Mouse (Mus musculus): ENCODE results near the gene Tepp. TPM values are rescaled to one million over a fixed set of nuclear protein-coding genes. Genes with fewer than 3 reads are reported as not detected.

Tepp gene
- total and polyA plus RNA-seq, 2 experiments from 2014 or later = 1.2 to 1.8 TPM

- H3K9me3 ChIP-seq (ENCODE audit: low read length) = no peaks in the 10 kb centered on the region
- H3K4me2 ChIP-seq (ENCODE audit: low read depth) = no peak overlapping the region
- H3K36me3 ChIP-seq (ENCODE audit: insufficient read depth) = no peaks in the 10 kb centered on the region
- H3K9ac ChIP-seq = no peak overlapping the region
- WGBS = 87% methylated on average over 2 of the region's 2 CpGs
- no peaks in the 10 kb centered on the region for H3K27me3 ChIP-seq (ENCODE audit: insufficient read depth, low read length)
- H3K4me1 ChIP-seq (ENCODE audit: insufficient read depth) = peaks cover 3% of the 10 kb centered on the region
- no peak for TF ChIP-seq CTCF (IDR thresholded peaks at IDR 0.05; ENCODE audit: low read depth)
- ATAC-seq (no peak), DNase-seq (no peak)
- no peak overlapping the region for H3K4me3 ChIP-seq (ENCODE audit: low read depth, low read length)
- no peak overlapping the region for H3K27ac ChIP-seq (ENCODE audit: low read depth, low read length)
Measured at GRCm38 (mm10) chr8:95314707-95315106, 4.3 kb downstream of the Tepp start.

GRCm38 (mm10) chr8:95315350-95315749, 5.0 kb downstream of the Tepp start:
- DNase-seq (no peak), ATAC-seq (no peak)
- H3K4me1 ChIP-seq (ENCODE audit: insufficient read depth) = peaks cover 3% of the 10 kb centered on the region
- 88% methylated on average over 1 of the region's 1 CpGs for WGBS
- H3K9me3 ChIP-seq (ENCODE audit: low read length) = no peaks in the 10 kb centered on the region
- H3K27me3 ChIP-seq (ENCODE audit: insufficient read depth, low read length) = no peaks in the 10 kb centered on the region
- no peak overlapping the region for H3K4me2 ChIP-seq (ENCODE audit: low read depth)
- no peak for TF ChIP-seq CTCF (IDR thresholded peaks at IDR 0.05; ENCODE audit: low read depth)
- H3K36me3 ChIP-seq (ENCODE audit: insufficient read depth) = no peaks in the 10 kb centered on the region
- no peak overlapping the region for H3K9ac ChIP-seq
- no peak overlapping the region for H3K4me3 ChIP-seq (ENCODE audit: low read depth, low read length)
- H3K27ac ChIP-seq (ENCODE audit: low read depth, low read length) = no peak overlapping the region

GRCm38 (mm10) chr8:95320224-95321139, 10.1 kb downstream of the Tepp start:
- peak overlapping the region; percentile 78 for H3K4me2 ChIP-seq (ENCODE audit: low read depth)
- ATAC-seq (peak; percentile 75), DNase-seq (peak; percentile 65)
- H3K36me3 ChIP-seq (ENCODE audit: insufficient read depth) = peaks cover 8% of the 10 kb centered on the region; the same call in 1 of the 2 replicates
- TF ChIP-seq CTCF (IDR thresholded peaks at IDR 0.05; ENCODE audit: low read depth) = peak; percentile 44
- H3K27me3 ChIP-seq (ENCODE audit: insufficient read depth, low read length) = no peaks in the 10 kb centered on the region
- WGBS = 3% methylated on average over 41 of the region's 41 CpGs
- no peak overlapping the region for H3K27ac ChIP-seq (ENCODE audit: low read depth, low read length)
- H3K9ac ChIP-seq = peak overlapping the region; percentile 56
- H3K4me1 ChIP-seq (ENCODE audit: insufficient read depth) = peaks cover 5% of the 10 kb centered on the region; the same call in 1 of the 2 replicates
- H3K9me3 ChIP-seq (ENCODE audit: low read length) = no peaks in the 10 kb centered on the region
- peak overlapping the region; percentile 39 for H3K4me3 ChIP-seq (ENCODE audit: low read depth, low read length)

GRCm38 (mm10) chr8:95323201-95323600, 12.8 kb downstream of the Tepp start:
- no peak overlapping the region for H3K27ac ChIP-seq (ENCODE audit: low read depth, low read length)
- TF ChIP-seq CTCF (IDR thresholded peaks at IDR 0.05; ENCODE audit: low read depth) = no peak
- ATAC-seq (no peak), DNase-seq (no peak)
- H3K9ac ChIP-seq = no peak overlapping the region
- peaks cover 5% of the 10 kb centered on the region; the same call in 1 of the 2 replicates for H3K4me1 ChIP-seq (ENCODE audit: insufficient read depth)
- H3K9me3 ChIP-seq (ENCODE audit: low read length) = no peaks in the 10 kb centered on the region
- no peak overlapping the region for H3K4me3 ChIP-seq (ENCODE audit: low read depth, low read length)
- H3K4me2 ChIP-seq (ENCODE audit: low read depth) = no peak overlapping the region
- H3K27me3 ChIP-seq (ENCODE audit: insufficient read depth, low read length) = no peaks in the 10 kb centered on the region
- WGBS = 83% methylated on average over 3 of the region's 3 CpGs
- H3K36me3 ChIP-seq (ENCODE audit: insufficient read depth) = peaks cover 34% of the 10 kb centered on the region

GRCm38 (mm10) chr8:95324646-95325045, 14.3 kb downstream of the Tepp start:
- Histone ChIP-seq H3K27me3 (ENCODE audit: insufficient read depth, low read length) (no peaks in the 10 kb centered on the region), H3K4me2 (ENCODE audit: low read depth) (no peak overlapping the region), H3K4me1 (ENCODE audit: insufficient read depth) (peaks cover 5% of the 10 kb centered on the region; the same call in 1 of the 2 replicates), H3K36me3 (ENCODE audit: insufficient read depth) (peaks cover 48% of the 10 kb centered on the region), H3K4me3 (ENCODE audit: low read depth, low read length) (no peak overlapping the region), H3K27ac (ENCODE audit: low read depth, low read length) (no peak overlapping the region), H3K9ac (no peak overlapping the region), H3K9me3 (ENCODE audit: low read length) (no peaks in the 10 kb centered on the region)
- no peak for TF ChIP-seq CTCF (IDR thresholded peaks at IDR 0.05; ENCODE audit: low read depth)
- no peak for DNase-seq
- ATAC-seq = no peak
- 27% methylated on average over 5 of the region's 5 CpGs for WGBS

- Histone ChIP-seq H3K4me2 (ENCODE audit: low read depth) (no peak overlapping the region), H3K9ac (no peak overlapping the region), H3K4me1 (ENCODE audit: insufficient read depth) (peaks cover 4% of the 10 kb centered on the region; the same call in 1 of the 2 replicates), H3K36me3 (ENCODE audit: insufficient read depth) (peaks cover 48% of the 10 kb centered on the region), H3K27me3 (ENCODE audit: insufficient read depth, low read length) (no peaks in the 10 kb centered on the region), H3K4me3 (ENCODE audit: low read depth, low read length) (no peak overlapping the region), H3K9me3 (ENCODE audit: low read length) (no peaks in the 10 kb centered on the region), H3K27ac (ENCODE audit: low read depth, low read length) (no peak overlapping the region)
- WGBS = 92% methylated on average over 5 of the region's 5 CpGs
- ATAC-seq (no peak), DNase-seq (no peak)
- TF ChIP-seq CTCF (IDR thresholded peaks at IDR 0.05; ENCODE audit: low read depth) = no peak
Measured at GRCm38 (mm10) chr8:95326822-95327221, 16.5 kb downstream of the Tepp start.

- DNase-seq (no peak), ATAC-seq (no peak)
- H3K9ac ChIP-seq = no peak overlapping the region
- H3K27ac ChIP-seq (ENCODE audit: low read depth, low read length) = no peak overlapping the region
- no peaks in the 10 kb centered on the region for H3K9me3 ChIP-seq (ENCODE audit: low read length)
- 88% methylated on average over 46 of the region's 46 CpGs for WGBS
- no peak overlapping the region for H3K4me3 ChIP-seq (ENCODE audit: low read depth, low read length)
- no peak for TF ChIP-seq CTCF (IDR thresholded peaks at IDR 0.05; ENCODE audit: low read depth)
- peaks cover 4% of the 10 kb centered on the region; the same call in 1 of the 2 replicates for H3K4me1 ChIP-seq (ENCODE audit: insufficient read depth)
- H3K4me2 ChIP-seq (ENCODE audit: low read depth) = no peak overlapping the region
- H3K36me3 ChIP-seq (ENCODE audit: insufficient read depth) = peaks cover 48% of the 10 kb centered on the region
- H3K27me3 ChIP-seq (ENCODE audit: insufficient read depth, low read length) = no peaks in the 10 kb centered on the region
Measured at GRCm38 (mm10) chr8:95327866-95328465, 17.6 kb downstream of the Tepp start.

All from forebrain, postnatal 0 days (tissue).